Mouse (Mus musculus): ENCODE results near the gene Ang.
"Not testable (repeated sequence)": the region's sequence is repeated elsewhere in the genome, so short reads cannot be mapped to it uniquely, and the experiment has no call there.

- not testable (repeated sequence) for TF ChIP-seq POLR2A (IDR thresholded peaks at IDR 0.05; ENCODE audit: control insufficient read depth in 1 of 2, insufficient read depth in 1 of 2, low read depth in 1 of 2, low read length in 2 of 2, poor library complexity in 1 of 2); MXI1 (IDR thresholded peaks at IDR 0.05; ENCODE audit: low read depth, low read length)
- TF ChIP-seq CTCF (IDR thresholded peaks at IDR 0.05 in 2 of 3, conservative IDR thresholded peaks at IDR 0.05 in 1 of 3; ENCODE audit: control insufficient read depth in 1 of 3, insufficient read depth in 1 of 3, low read depth in 2 of 3, low read length in 3 of 3, poor library complexity in 1 of 3, severe bottlenecking in 1 of 3) (peak; percentile 22 to 53 (median 50); a peak in 4 of 6 replicates), RAD21 (IDR thresholded peaks at IDR 0.05; ENCODE audit: low read depth, low read length) (peak; percentile 54)
Observed at GRCm38 (mm10) chr14:51098300-51098699, 7.3 kb downstream of the Ang start.
